Mouse (Mus musculus): Measurements from ENCODE around the gene Oosp1. TPM values are rescaled to one million over a fixed set of nuclear protein-coding genes. Genes with fewer than 3 reads are reported as not detected.

The Oosp1 gene
- polyA plus RNA-seq, 1 experiment from 2014 or later: not detected

DNA sequence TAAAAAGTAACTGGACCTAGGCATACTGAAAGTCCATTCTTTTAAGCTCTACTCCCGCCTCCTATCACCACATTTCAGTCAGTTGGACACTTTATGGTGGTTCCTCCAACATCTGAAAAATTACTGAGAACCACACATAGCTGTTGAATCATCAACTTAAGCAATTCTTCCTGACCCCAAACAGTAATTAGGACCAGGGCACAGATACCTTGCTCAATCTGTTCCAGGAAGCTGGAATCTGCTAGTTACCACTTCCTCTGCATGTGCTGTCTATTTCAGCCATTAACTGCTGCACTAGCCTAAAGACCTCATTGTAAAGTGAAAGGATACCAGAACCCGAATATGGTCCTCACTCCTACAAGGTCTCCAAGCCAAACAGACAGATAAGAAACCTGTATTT lies 31.8 kb downstream of the Oosp1 start:
- DNase-seq (ENCODE audit: extremely low spot score, low spot score): no peak
- H3K36me3 ChIP-seq (replicated peaks): no peaks in the 10 kb centered on the region
- no peak overlapping the region for H3K27ac ChIP-seq
- no peaks in the 10 kb centered on the region for H3K27me3 ChIP-seq (ENCODE audit: poor library complexity, severe bottlenecking)
- WGBS: 86% methylated on average over 2 of the region's 2 CpGs
- H3K4me1 ChIP-seq: no peaks in the 10 kb centered on the region
- no peaks in the 10 kb centered on the region for H3K9me3 ChIP-seq
- no peak overlapping the region for H3K4me3 ChIP-seq

DNA sequence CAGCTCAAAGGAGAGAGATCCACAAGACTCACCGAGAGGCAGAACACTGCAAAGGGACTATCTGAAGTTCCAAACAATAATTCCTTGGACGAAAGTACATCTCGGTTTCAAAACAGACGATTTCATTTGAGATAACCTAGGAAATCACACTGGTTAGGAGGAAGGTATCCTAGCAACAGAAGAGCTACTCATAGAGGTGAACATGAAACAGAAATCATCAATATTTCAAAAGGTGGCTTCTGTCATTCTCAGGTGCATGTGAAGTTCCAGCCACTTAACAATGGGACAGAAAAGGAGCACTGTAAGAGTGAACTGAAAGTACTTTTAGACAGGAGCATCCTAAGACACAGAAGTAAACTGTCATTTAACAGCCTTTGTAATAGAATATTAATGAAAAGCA lies 41.4 kb downstream of the Oosp1 start:
- no peaks in the 10 kb centered on the region for H3K9me3 ChIP-seq
- H3K36me3 ChIP-seq (replicated peaks): no peaks in the 10 kb centered on the region
- H3K27ac ChIP-seq: no peak overlapping the region
- 92% methylated on average over 4 of the region's 4 CpGs for WGBS
- H3K27me3 ChIP-seq (ENCODE audit: poor library complexity, severe bottlenecking): no peaks in the 10 kb centered on the region
- no peak overlapping the region for H3K4me3 ChIP-seq
- no peaks in the 10 kb centered on the region for H3K4me1 ChIP-seq
- no peak for DNase-seq (ENCODE audit: extremely low spot score, low spot score)

DNA sequence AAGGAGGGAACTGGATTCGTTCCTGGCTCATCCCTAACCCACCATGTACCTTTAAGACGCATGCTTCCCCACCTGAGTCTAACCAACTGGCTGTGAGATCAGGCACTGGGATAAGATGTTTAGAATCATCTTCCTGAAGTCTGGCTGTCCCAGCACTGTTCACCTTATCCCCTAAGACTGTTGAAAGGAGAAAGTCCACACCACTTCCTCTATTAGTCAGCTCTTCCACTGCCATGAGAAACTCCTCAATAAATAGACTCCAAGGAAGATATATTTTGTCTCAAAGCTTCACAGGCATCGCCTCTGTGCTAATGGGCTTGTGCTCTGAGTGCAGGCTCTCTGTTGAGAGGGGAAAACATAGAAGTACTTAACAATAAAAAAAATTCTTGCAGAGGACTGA lies 44.8 kb downstream of the Oosp1 start:
- no peak overlapping the region for H3K4me3 ChIP-seq
- no peaks in the 10 kb centered on the region for H3K27me3 ChIP-seq (ENCODE audit: poor library complexity, severe bottlenecking)
- no peak for DNase-seq (ENCODE audit: extremely low spot score, low spot score)
- 86% methylated on average over 3 of the region's 3 CpGs for WGBS
- H3K27ac ChIP-seq: no peak overlapping the region
- H3K4me1 ChIP-seq: no peaks in the 10 kb centered on the region
- H3K9me3 ChIP-seq: no peaks in the 10 kb centered on the region
- no peaks in the 10 kb centered on the region for H3K36me3 ChIP-seq (replicated peaks)

DNA sequence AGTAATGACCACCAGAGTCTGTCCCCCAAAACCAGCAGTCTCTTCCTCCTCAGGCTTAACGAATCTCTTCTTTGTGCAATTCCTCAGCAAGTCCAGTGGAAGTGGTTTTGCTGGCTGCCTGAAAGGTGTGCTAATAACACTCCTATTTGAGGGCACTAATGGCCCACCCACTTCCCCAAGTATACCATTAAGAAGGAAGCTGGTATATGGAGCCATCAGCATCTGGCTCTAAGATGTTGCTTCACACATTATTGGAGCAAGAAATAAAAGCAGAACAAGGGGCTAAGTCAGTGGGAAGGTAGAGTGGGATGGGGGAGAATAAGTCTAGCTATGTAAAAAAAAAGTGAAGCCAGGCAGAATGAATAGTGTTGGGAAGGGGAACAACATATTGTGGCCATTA lies 50.2 kb downstream of the Oosp1 start, which contains the start of gene Ms4a3:
TSS of gene Ms4a3 (minus strand) at position 120 of the 400 bp plus-strand sequence.
- no peaks in the 10 kb centered on the region for H3K27me3 ChIP-seq (ENCODE audit: poor library complexity, severe bottlenecking)
- no peaks in the 10 kb centered on the region for H3K36me3 ChIP-seq (replicated peaks)
- H3K4me3 ChIP-seq: no peak within 1 kb of the TSS
- H3K9me3 ChIP-seq: no peaks in the 10 kb centered on the region
- H3K27ac ChIP-seq: no peak within 1 kb of the TSS
- no peaks in the 10 kb centered on the region for H3K4me1 ChIP-seq
- no peak for DNase-seq (ENCODE audit: extremely low spot score, low spot score)
- WGBS: 81% methylated on average over 1 of the region's 1 CpGs

DNA sequence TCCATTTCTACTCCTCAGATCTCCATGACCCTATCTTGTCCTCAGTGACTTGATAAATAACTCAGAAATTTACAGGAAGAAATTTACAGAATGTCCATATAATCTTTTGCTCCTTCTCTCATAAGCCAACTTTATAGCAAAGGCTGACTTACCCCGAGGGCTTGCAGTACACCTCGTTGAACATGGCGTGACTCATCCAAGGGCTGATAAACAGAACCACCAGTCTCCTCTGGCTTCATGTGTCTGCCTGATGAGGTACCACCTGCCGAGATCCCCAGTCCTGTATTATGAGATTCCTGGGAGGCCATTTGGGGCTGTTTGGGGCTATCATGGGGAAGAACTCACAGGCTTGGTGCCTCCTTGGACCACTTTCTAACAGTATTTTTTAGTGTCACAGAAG lies 51.9 kb downstream of the Oosp1 start:
- no peaks in the 10 kb centered on the region for H3K4me1 ChIP-seq
- no peak overlapping the region for H3K4me3 ChIP-seq
- no peak overlapping the region for H3K27ac ChIP-seq
- H3K36me3 ChIP-seq (replicated peaks): no peaks in the 10 kb centered on the region
- H3K27me3 ChIP-seq (ENCODE audit: poor library complexity, severe bottlenecking): no peaks in the 10 kb centered on the region
- H3K9me3 ChIP-seq: no peaks in the 10 kb centered on the region
- 82% methylated on average over 4 of the region's 4 CpGs for WGBS
- DNase-seq (ENCODE audit: extremely low spot score, low spot score): no peak

DNA sequence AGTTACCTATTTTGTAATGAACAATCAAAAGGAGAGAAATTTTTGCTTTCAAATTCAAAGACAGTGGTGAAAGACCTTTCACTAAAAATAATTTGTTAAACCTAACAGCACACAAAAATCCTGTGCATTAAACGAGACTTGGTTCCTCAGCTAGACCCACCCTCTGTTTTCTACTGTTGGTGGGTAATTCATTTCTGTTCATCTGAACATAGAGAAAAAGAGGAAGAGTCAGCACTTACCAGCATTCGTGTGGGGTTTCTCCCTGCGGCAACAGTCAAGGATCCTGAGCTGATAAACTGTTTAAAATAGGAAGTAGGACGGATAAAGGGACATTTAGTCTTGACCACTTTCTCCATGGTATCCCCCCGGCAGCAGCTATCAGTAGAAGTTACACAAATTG lies 55.4 kb downstream of the Oosp1 start:
- no peaks in the 10 kb centered on the region for H3K9me3 ChIP-seq
- H3K27me3 ChIP-seq (ENCODE audit: poor library complexity, severe bottlenecking): no peaks in the 10 kb centered on the region
- H3K4me3 ChIP-seq: no peak overlapping the region
- WGBS: 86% methylated on average over 5 of the region's 5 CpGs
- H3K4me1 ChIP-seq: no peaks in the 10 kb centered on the region
- no peak overlapping the region for H3K27ac ChIP-seq
- no peak for DNase-seq (ENCODE audit: extremely low spot score, low spot score)
- H3K36me3 ChIP-seq (replicated peaks): no peaks in the 10 kb centered on the region

DNA sequence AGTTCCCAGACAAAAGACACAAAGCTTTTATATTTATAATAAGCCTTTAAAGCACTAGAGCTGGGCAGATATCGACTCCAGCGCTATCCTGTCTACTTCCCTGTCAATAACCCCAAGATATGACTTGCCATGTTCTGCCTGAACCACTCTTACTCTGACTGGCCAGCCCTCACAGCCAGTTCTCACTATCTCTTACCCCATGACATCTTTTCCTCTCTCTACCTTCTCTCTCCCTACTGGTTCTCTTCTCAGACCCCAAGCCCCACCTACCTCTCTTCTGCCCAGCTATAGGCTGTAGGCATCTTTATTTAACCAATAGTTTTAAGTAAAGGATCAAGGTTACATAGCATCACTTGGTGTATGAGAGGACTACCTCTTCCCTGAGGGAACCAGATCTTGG lies 56.6 kb downstream of the Oosp1 start:
- Histone ChIP-seq H3K4me3 (no peak overlapping the region), H3K9me3 (no peaks in the 10 kb centered on the region), H3K27ac (no peak overlapping the region), H3K36me3 (replicated peaks) (no peaks in the 10 kb centered on the region), H3K4me1 (no peaks in the 10 kb centered on the region), H3K27me3 (ENCODE audit: poor library complexity, severe bottlenecking) (no peaks in the 10 kb centered on the region)
- no peak for DNase-seq (ENCODE audit: extremely low spot score, low spot score)
- 82% methylated on average over 2 of the region's 2 CpGs for WGBS

DNA sequence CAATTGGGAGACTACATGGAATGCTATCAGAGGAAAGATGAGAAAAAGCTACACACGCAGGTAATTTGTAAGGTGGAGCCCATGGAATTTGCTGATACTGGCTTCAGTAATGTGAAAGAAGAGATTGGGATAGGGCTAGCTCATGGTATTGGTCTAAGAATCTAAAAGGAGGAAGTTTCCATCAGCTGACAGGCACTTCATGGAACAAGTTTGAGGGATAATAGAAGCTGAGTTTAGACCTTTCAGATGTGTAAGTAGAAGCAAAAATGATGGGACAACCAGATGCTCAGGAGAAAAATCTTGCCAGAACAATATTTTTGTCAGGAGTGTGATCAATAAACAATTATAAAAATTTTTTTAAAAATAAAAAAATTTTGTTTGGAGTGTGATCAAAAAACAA lies 57.2 kb downstream of the Oosp1 start:
- H3K4me1 ChIP-seq: no peaks in the 10 kb centered on the region
- DNase-seq (ENCODE audit: extremely low spot score, low spot score): no peak
- H3K4me3 ChIP-seq: no peak overlapping the region
- no peak overlapping the region for H3K27ac ChIP-seq
- no peaks in the 10 kb centered on the region for H3K36me3 ChIP-seq (replicated peaks)
- 90% methylated on average over 1 of the region's 1 CpGs for WGBS
- H3K27me3 ChIP-seq (ENCODE audit: poor library complexity, severe bottlenecking): no peaks in the 10 kb centered on the region
- no peaks in the 10 kb centered on the region for H3K9me3 ChIP-seq

DNA sequence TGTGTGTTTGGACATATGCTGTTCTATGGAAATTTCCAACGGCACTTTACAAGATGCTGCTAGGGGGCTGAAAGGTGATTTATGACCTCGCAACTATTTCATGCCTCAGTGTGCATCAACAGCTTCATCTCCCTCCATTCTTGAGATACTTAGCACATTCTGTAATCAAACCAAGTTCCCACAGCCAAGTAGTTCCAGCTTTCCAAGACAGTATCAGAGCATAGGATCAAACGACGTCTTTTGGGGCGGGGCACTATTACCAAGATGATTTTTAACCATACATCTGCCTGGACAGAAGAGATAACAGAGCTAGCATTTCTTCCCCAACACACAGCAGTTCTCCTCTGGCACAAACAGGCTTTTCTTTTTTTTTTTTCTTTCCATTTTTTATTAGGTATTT lies 65.7 kb downstream of the Oosp1 start:
- no peak overlapping the region for H3K4me3 ChIP-seq
- no peak overlapping the region for H3K27ac ChIP-seq
- no peaks in the 10 kb centered on the region for H3K36me3 ChIP-seq (replicated peaks)
- 88% methylated on average over 5 of the region's 5 CpGs for WGBS
- no peaks in the 10 kb centered on the region for H3K9me3 ChIP-seq
- DNase-seq (ENCODE audit: extremely low spot score, low spot score): no peak
- no peaks in the 10 kb centered on the region for H3K4me1 ChIP-seq
- no peaks in the 10 kb centered on the region for H3K27me3 ChIP-seq (ENCODE audit: poor library complexity, severe bottlenecking)

DNA sequence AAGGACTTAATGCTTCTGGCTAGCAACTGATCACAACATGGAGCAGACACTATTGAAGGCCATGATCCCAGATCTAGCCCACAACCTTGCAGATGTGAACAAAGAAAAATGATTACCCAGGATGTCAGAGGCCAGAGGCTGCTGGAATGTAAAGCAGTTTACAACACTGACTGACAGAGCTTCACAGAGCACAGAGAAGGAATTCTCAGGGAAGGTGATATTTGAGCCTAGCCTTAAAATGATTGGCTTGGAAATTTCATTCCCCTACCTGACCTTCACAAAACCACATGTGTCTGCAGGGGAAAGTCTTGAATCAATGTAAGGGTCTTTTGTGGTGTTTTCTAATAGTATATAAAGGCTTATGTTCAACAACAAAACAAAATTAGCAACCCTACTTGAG lies 66.2 kb downstream of the Oosp1 start:
- no peak for DNase-seq (ENCODE audit: extremely low spot score, low spot score)

DNA sequence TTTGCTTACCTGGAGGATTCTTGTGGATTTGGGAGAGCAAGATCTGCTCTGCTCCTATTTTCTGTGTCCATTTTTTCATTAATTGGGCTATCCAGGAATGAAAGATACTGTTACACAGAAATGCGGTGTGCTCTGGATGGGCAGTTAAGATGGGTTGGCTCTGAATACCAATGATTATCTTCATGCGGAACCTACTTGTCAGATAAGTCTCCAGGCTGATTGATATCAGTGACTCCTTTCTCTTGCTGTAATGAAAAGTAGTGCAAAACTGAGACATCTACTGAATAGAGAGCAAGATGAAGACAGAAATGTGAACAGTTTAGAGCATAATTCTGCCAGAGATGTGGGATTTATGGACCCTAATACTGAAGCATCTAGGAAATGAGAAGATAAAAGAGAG lies 67.4 kb downstream of the Oosp1 start, which contains the start of gene Ms4a2:
TSS of gene Ms4a2 (minus strand) at position 169 of the 400 bp plus-strand sequence.
- WGBS: 92% methylated on average over 2 of the region's 2 CpGs
- Histone ChIP-seq H3K4me3 (no peak within 1 kb of the TSS), H3K9me3 (no peaks in the 10 kb centered on the region), H3K27ac (no peak within 1 kb of the TSS), H3K36me3 (replicated peaks) (no peaks in the 10 kb centered on the region), H3K27me3 (ENCODE audit: poor library complexity, severe bottlenecking) (no peaks in the 10 kb centered on the region), H3K4me1 (no peaks in the 10 kb centered on the region)
- DNase-seq (ENCODE audit: extremely low spot score, low spot score): no peak

More for the DNA sequence above, 66.2 kb downstream of the Oosp1 start:
- Histone ChIP-seq H3K27me3 (ENCODE audit: poor library complexity, severe bottlenecking) (no peaks in the 10 kb centered on the region), H3K4me3 (no peak overlapping the region), H3K27ac (no peak overlapping the region), H3K9me3 (no peaks in the 10 kb centered on the region), H3K36me3 (replicated peaks) (no peaks in the 10 kb centered on the region), H3K4me1 (no peaks in the 10 kb centered on the region)

DNA sequence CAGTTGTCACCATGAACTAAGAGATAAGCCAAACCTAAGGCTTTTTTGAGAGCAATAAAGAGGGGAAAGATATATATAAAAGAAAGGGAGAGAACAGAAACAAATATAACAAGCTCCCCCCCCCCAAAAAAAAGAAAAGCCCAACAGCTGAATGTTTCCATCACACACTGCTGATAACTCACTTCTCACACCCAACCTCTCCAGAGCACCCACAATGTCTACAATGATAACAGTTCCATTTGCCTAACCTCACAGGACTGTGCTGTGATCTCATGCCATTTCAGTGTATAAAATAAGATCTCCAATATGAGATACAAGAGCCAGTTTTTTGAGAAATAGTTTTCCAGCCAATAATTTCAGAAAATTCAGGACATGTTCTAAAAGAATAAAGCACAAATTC lies 73.0 kb downstream of the Oosp1 start:
- DNase-seq (ENCODE audit: extremely low spot score, low spot score): no peak
- Histone ChIP-seq H3K27ac (no peak overlapping the region), H3K4me3 (no peak overlapping the region), H3K27me3 (ENCODE audit: poor library complexity, severe bottlenecking) (no peaks in the 10 kb centered on the region), H3K4me1 (no peaks in the 10 kb centered on the region), H3K36me3 (replicated peaks) (no peaks in the 10 kb centered on the region), H3K9me3 (no peaks in the 10 kb centered on the region)
